ENCODE assay signal across 19 mouse cellular contexts in genomic region chr8:12788695-12789094, GRCm38 (mm10). TPM values are rescaled to one million over a fixed set of nuclear protein-coding genes. Genes with fewer than 3 reads are reported as not detected.
DNase-seq lines count a peak whose midpoint lies in the region; ATAC-seq and TF ChIP-seq lines count a peak whose summit lies in the region.
"Had no signal": no experiment of that assay in that cellular context is flagged by ENCODE, and none has a peak within 500 bp of the region (broad histone marks: within the 10 kb centered on the region; RNA-seq: fewer than 3 reads in every experiment).

No protein-coding gene starts in this region.

- no peaks in the 10 kb centered on the region for H3K27me3 ChIP-seq in lung, embryonic 15.5 days
- no peaks in the 10 kb centered on the region for H3K27me3 ChIP-seq in kidney, postnatal 0 days (ENCODE audit: insufficient read depth, low read length)
- no peaks in the 10 kb centered on the region for H3K27me3 ChIP-seq in hindbrain, embryonic 14.5 days (ENCODE audit: control insufficient read depth, insufficient read depth, low read length)

- 61% methylated on average over 9 of the region's 9 CpGs for WGBS in lung, embryonic 15.5 days
- 50% methylated on average over 9 of the region's 9 CpGs for WGBS in kidney, postnatal 0 days
- 78% methylated on average over 9 of the region's 9 CpGs for WGBS in hindbrain, embryonic 14.5 days

- no peak overlapping the region for H3K9ac ChIP-seq in lung, embryonic 15.5 days
- no peak overlapping the region for H3K9ac ChIP-seq in kidney, postnatal 0 days (ENCODE audit: low read depth, low read length)
- no peak overlapping the region for H3K9ac ChIP-seq in hindbrain, embryonic 14.5 days
- H3K9ac ChIP-seq: forebrain, postnatal 0 days; liver, postnatal 0 days had no signal

- peak; percentile 97 for DNase-seq in heart, adult 11 months
- DNase-seq in heart, postnatal 25 days (ENCODE audit: low spot score) = no peak
- no peak for DNase-seq in lung, postnatal 25 days (ENCODE audit: low spot score)
- peak; percentile 35 to 36 for DNase-seq in adrenal gland, postnatal 36 days
- DNase-seq in kidney, postnatal 0 days (ENCODE audit: low spot score) = peak; percentile 70
- no peak for DNase-seq in hindbrain, embryonic 14.5 days (ENCODE audit: low spot score)
- DNase-seq in spleen, postnatal 36 days (ENCODE audit: low spot score in 2 of 2) = no peak
- DNase-seq: B cell, adult 2 months; cerebellum, adult 11-12 months; cerebellum, postnatal 36 days; forebrain, postnatal 0 days; layer of hippocampus, adult 9-11 months; liver, postnatal 0 days; right cerebral cortex, adult 18-20 months had no signal

- H3K4me3 ChIP-seq in lung, embryonic 15.5 days = no peak overlapping the region
- H3K4me3 ChIP-seq in kidney, postnatal 0 days (replicated peaks; ENCODE audit: low read depth, low read length) = no peak overlapping the region
- no peak overlapping the region for H3K4me3 ChIP-seq in hindbrain, embryonic 14.5 days (replicated peaks; ENCODE audit: low read length)
- H3K4me3 ChIP-seq: forebrain, embryonic 10.5 days; limb, embryonic 10.5 days; megakaryocyte, embryonic 14.5 days had no signal

- intact Hi-C loops in heart, postnatal 25 days (cut with DNase I) = no loop called here

- no peak overlapping the region for H3K4me2 ChIP-seq in lung, embryonic 15.5 days
- H3K4me2 ChIP-seq in kidney, postnatal 0 days (ENCODE audit: low read length) = no peak overlapping the region
- no peak overlapping the region for H3K4me2 ChIP-seq in hindbrain, embryonic 14.5 days (replicated peaks)

- H3K36me3 ChIP-seq in lung, embryonic 15.5 days = no peaks in the 10 kb centered on the region
- H3K36me3 ChIP-seq in kidney, postnatal 0 days (ENCODE audit: insufficient read depth, low read length) = 0 out of 2 replicates have a peak, but pooled peaks cover 4% of the 10 kb centered on the region
- H3K36me3 ChIP-seq in hindbrain, embryonic 14.5 days (replicated peaks; ENCODE audit: control insufficient read depth, insufficient read depth) = no peaks in the 10 kb centered on the region
- H3K36me3 ChIP-seq: limb, embryonic 10.5 days had no signal

- no peak for ATAC-seq in lung, embryonic 15.5 days (ENCODE audit: borderline replicate concordance, extremely low read depth, low FRiP score, low TSS enrichment)
- ATAC-seq in kidney, postnatal 0 days (replicated peaks; ENCODE audit: low FRiP score, low read depth) = no peak
- ATAC-seq in hindbrain, embryonic 14.5 days (ENCODE audit: low FRiP score) = no peak
- ATAC-seq: forebrain, postnatal 0 days; liver, postnatal 0 days; midbrain, embryonic 16.5 days had no signal

- peak overlapping the region; percentile 35 for H3K27ac ChIP-seq in lung, embryonic 15.5 days
- peak overlapping the region; percentile 47; the same call in 1 of the 2 replicates for H3K27ac ChIP-seq in kidney, postnatal 0 days
- no peak overlapping the region for H3K27ac ChIP-seq in hindbrain, embryonic 14.5 days
- H3K27ac ChIP-seq: limb, embryonic 10.5 days had no signal

- no peak for TF ChIP-seq CTCF in kidney, postnatal 0 days (IDR thresholded peaks at IDR 0.05; ENCODE audit: low read depth)

- H3K9me3 ChIP-seq in lung, embryonic 15.5 days = no peaks in the 10 kb centered on the region
- no peaks in the 10 kb centered on the region for H3K9me3 ChIP-seq in kidney, postnatal 0 days (replicated peaks; ENCODE audit: low read length)
- no peaks in the 10 kb centered on the region for H3K9me3 ChIP-seq in hindbrain, embryonic 14.5 days (ENCODE audit: control insufficient read depth, low read length)
- H3K9me3 ChIP-seq: forebrain, embryonic 10.5 days; limb, embryonic 10.5 days; megakaryocyte, embryonic 14.5 days had no signal

- H3K4me1 ChIP-seq in lung, embryonic 15.5 days = peaks cover 32% of the 10 kb centered on the region
- no peaks in the 10 kb centered on the region for H3K4me1 ChIP-seq in kidney, postnatal 0 days (replicated peaks; ENCODE audit: insufficient read depth, low read length)
- peaks cover 4% of the 10 kb centered on the region; the same call in 1 of the 2 replicates for H3K4me1 ChIP-seq in hindbrain, embryonic 14.5 days (replicated peaks; ENCODE audit: control insufficient read depth, insufficient read depth, low read length)
- H3K4me1 ChIP-seq: limb, embryonic 10.5 days had no signal

RNA-seq across cellular contexts. Expression of gene Atp11a, which starts 31.9 kb away (rescaled TPM):
- total RNA-seq in heart, postnatal 25 days (2021) = 10 to 100 TPM; 82.7 to 84.0 TPM
- 16.8 and 21.8 TPM in 2 replicates for polyA plus RNA-seq in lung, embryonic 15.5 days (2015; fragmentation: Nextera tagmentation; extraction: Ambion mirVana)
- 100 to 1,000 TPM; 121 to 149 TPM for total RNA-seq in adrenal gland, postnatal 36 days (2021)
- 24.0 and 24.5 TPM in 2 replicates for polyA plus RNA-seq in kidney, postnatal 0 days (2015; fragmentation: Nextera tagmentation; extraction: Ambion mirVana)
- 14.8 and 15.4 TPM in 2 replicates for polyA plus RNA-seq in hindbrain, embryonic 14.5 days (2014; fragmentation: Nextera tagmentation; extraction: Ambion mirVana)

Comparison
In these comparisons a context has a peak if more than half of its experiments do, and no peak if none do; other contexts are left out.
1. DNase-seq: peak in heart, adult 11 months (single experiment), adrenal gland, postnatal 36 days (2 of 2) and kidney, postnatal 0 days (single experiment); none in heart, postnatal 25 days (single experiment), lung, postnatal 25 days (single experiment), hindbrain, embryonic 14.5 days (single experiment) and spleen, postnatal 36 days (0 of 2).